Mouse (Mus musculus): ENCODE measurements around the gene Zfp266. TPM values are rescaled to one million over a fixed set of nuclear protein-coding genes. Genes with fewer than 3 reads are reported as not detected.

Zfp266 gene
- total and polyA plus RNA-seq, 3 experiments: 30.7 to 88.0 (median 31.5) TPM

GRCm38 (mm10) chr9:20519949-20520348, 1.3 kb downstream of the Zfp266 start:
- H3K4me3 ChIP-seq (ENCODE audit: control insufficient read depth in 1 of 2, insufficient read depth in 1 of 2, low read depth in 2 of 2, low read length in 2 of 2): peak overlapping the region; percentile 28 to 77

GRCm38 (mm10) chr9:20518708-20519107, 2.5 kb downstream of the Zfp266 start:
- DNase-seq (ENCODE audit: low read depth, low spot score): peak; percentile 49
- no peak overlapping the region for H3K9ac ChIP-seq (ENCODE audit: control insufficient read depth, low read depth, low read length, poor library complexity, severe bottlenecking)
- peaks cover 28 to 48% of the 10 kb centered on the region in 2 experiments for H3K4me1 ChIP-seq (ENCODE audit: control insufficient read depth in 1 of 2, insufficient read depth in 2 of 2, low read length in 2 of 2)
- H3K79me2 ChIP-seq (ENCODE audit: control insufficient read depth, insufficient read depth, low read length, poor library complexity): peaks cover 46% of the 10 kb centered on the region
- H3K27ac ChIP-seq (ENCODE audit: control insufficient read depth, low read depth, low read length): no peak overlapping the region
- TF ChIP-seq MXI1 (IDR thresholded peaks at IDR 0.05; ENCODE audit: low read depth, low read length) (0 out of 2 replicates have a peak, but pooled peaks have one; percentile 6), POLR2A (IDR thresholded peaks at IDR 0.05; ENCODE audit: control insufficient read depth in 1 of 2, insufficient read depth in 1 of 2, low read depth in 1 of 2, low read length in 2 of 2, poor library complexity in 1 of 2) (0 out of 4 replicates have a peak, but pooled peaks of 1 of the 2 experiments have one; percentile 14), MAFK (IDR thresholded peaks at IDR 0.05; ENCODE audit: borderline replicate concordance, low read depth, low read length) (no peak), CHD1 (IDR thresholded peaks at IDR 0.05; ENCODE audit: low read depth, low read length) (no peak)
- H3K36me3 ChIP-seq (ENCODE audit: control insufficient read depth in 1 of 2, insufficient read depth in 2 of 2, low read length in 2 of 2): peaks cover 28 to 56% of the 10 kb centered on the region in 2 experiments
- H3K4me3 ChIP-seq (ENCODE audit: control insufficient read depth in 1 of 2, insufficient read depth in 1 of 2, low read depth in 2 of 2, low read length in 2 of 2): no peak overlapping the region
- no peaks in the 10 kb centered on the region for H3K27me3 ChIP-seq (ENCODE audit: control insufficient read depth in 1 of 2, insufficient read depth in 2 of 2, low read length in 2 of 2)
- H3K9me3 ChIP-seq (replicated peaks; ENCODE audit: insufficient read depth, low read length): no peaks in the 10 kb centered on the region

More at GRCm38 (mm10) chr9:20519949-20520348, 1.3 kb downstream of the Zfp266 start:
- H3K27ac ChIP-seq (ENCODE audit: control insufficient read depth, low read depth, low read length): no peak overlapping the region
- peaks cover 22 to 42% of the 10 kb centered on the region in 2 experiments for H3K4me1 ChIP-seq (ENCODE audit: control insufficient read depth in 1 of 2, insufficient read depth in 2 of 2, low read length in 2 of 2)
- TF ChIP-seq RCOR1 (IDR thresholded peaks at IDR 0.05; ENCODE audit: low read depth, low read length) (0 out of 2 replicates have a peak, but pooled peaks have one; percentile 26), MAZ (IDR thresholded peaks at IDR 0.05; ENCODE audit: low read depth, low read length) (peak; percentile 31; the same call in 1 of the 2 replicates), SIN3A (IDR thresholded peaks at IDR 0.05; ENCODE audit: low read length) (peak; percentile 41; the same call in 1 of the 2 replicates), MYB (IDR thresholded peaks at IDR 0.05; ENCODE audit: low read depth, low read length) (0 out of 2 replicates have a peak, but pooled peaks have one; percentile 30), MXI1 (IDR thresholded peaks at IDR 0.05; ENCODE audit: low read depth, low read length) (peak; percentile 49), GATA1 (IDR thresholded peaks at IDR 0.05; ENCODE audit: low read depth, low read length) (no peak), NELFE (IDR thresholded peaks at IDR 0.05; ENCODE audit: low read depth, low read length) (no peak), CHD1 (IDR thresholded peaks at IDR 0.05; ENCODE audit: low read depth, low read length) (no peak), TBP (IDR thresholded peaks at IDR 0.05; ENCODE audit: low read depth, low read length) (peak; percentile 45; the same call in 1 of the 2 replicates), TCF12 (IDR thresholded peaks at IDR 0.05; ENCODE audit: low read depth, low read length) (peak; percentile 58; the same call in 1 of the 2 replicates), ETS1 (IDR thresholded peaks at IDR 0.05; ENCODE audit: low read depth, low read length) (peak; percentile 61), ZC3H11A (IDR thresholded peaks at IDR 0.05; ENCODE audit: low read depth, low read length) (no peak), POLR2AphosphoS5 (IDR thresholded peaks at IDR 0.05; ENCODE audit: borderline replicate concordance, low read depth, low read length) (no peak), HCFC1 (IDR thresholded peaks at IDR 0.05; ENCODE audit: low read depth, low read length) (no peak), GABPA (IDR thresholded peaks at IDR 0.05; ENCODE audit: low read depth, low read length) (no peak), BHLHE40 (IDR thresholded peaks at IDR 0.05; ENCODE audit: borderline replicate concordance, low read depth, low read length) (0 out of 2 replicates have a peak, but pooled peaks have one; percentile 11), CHD2 (IDR thresholded peaks at IDR 0.05; ENCODE audit: low read length) (no peak), MEF2A (IDR thresholded peaks at IDR 0.05; ENCODE audit: extremely low read depth, insufficient replicate concordance, low read depth, low read length, poor library complexity, severe bottlenecking) (peak; percentile 33; the same call in 1 of the 2 replicates), EP300 (IDR thresholded peaks at IDR 0.05; ENCODE audit: low read depth in 1 of 2, low read length in 2 of 2) (peak; percentile 40 to 63; a peak in 3 of 4 replicates)
- no peaks in the 10 kb centered on the region for H3K9me3 ChIP-seq (replicated peaks; ENCODE audit: insufficient read depth, low read length)
- peaks cover 19 to 44% of the 10 kb centered on the region in 2 experiments for H3K36me3 ChIP-seq (ENCODE audit: control insufficient read depth in 1 of 2, insufficient read depth in 2 of 2, low read length in 2 of 2)
- peaks cover 40% of the 10 kb centered on the region for H3K79me2 ChIP-seq (ENCODE audit: control insufficient read depth, insufficient read depth, low read length, poor library complexity)
- no peaks in the 10 kb centered on the region for H3K27me3 ChIP-seq (ENCODE audit: control insufficient read depth in 1 of 2, insufficient read depth in 2 of 2, low read length in 2 of 2)
- peak overlapping the region; percentile 82 for H3K9ac ChIP-seq (ENCODE audit: control insufficient read depth, low read depth, low read length, poor library complexity, severe bottlenecking)
- DNase-seq (ENCODE audit: low read depth, low spot score): peak; percentile 69
